Mouse (Mus musculus): ENCODE results near the gene Rmdn2.

GRCm38 (mm10) chr17:79598151-79598550 is 13.5 kb upstream of the Rmdn2 start:
- TF ChIP-seq POLR2A (IDR thresholded peaks at IDR 0.05; ENCODE audit: low read depth, low read length) (no peak), CTCF (IDR thresholded peaks at IDR 0.05; ENCODE audit: extremely low read depth, insufficient read length, insufficient replicate concordance, low read depth, low read length) (no peak)

Measured in small intestine, adult 2 months (tissue).